In the genomic region with DNA sequence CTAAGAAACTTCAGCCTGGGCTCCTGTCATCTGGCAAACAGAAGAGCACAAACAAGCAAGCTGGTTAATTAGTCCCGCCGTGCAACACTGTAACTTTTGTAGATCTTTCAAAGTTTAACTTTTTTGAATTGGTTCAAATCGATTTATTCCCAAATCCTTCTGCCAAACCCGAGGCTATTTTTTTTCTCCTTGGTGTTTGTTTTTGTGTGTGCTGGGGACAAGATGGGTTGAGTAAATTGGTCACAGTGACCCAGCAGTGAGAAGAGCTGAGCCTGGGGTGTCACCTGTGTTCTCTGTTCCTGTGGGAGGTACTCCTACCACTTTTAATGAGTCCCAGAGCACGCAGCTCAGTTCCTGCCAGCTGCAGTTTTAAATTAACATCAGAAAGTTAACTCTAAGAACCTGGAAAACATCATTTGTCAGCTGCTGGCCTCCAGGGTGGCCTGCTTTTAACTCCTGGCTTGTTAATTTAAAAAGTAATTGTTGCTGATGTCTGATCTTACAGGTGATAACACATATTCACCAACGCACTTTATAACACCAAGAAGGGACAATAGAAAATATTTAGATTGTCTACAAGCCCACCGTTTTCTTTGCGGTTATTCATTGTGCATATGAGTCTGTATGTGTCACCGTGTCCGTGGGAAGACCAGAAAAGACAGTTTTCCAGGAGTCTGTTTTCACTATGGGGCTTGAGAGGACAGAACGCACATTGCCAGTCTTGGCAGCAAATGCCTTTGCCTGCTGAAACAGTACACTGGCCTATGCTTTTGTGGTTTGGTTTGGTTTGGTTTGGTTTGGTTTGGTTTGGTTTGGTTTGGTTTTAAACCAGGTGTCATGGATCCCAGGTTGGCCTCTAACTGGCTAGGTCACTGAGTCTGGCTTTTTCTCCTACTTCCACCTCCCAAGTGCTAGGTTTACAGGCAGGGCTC, we compare ENCODE assay signal across 31 mouse cellular contexts. TPM values are rescaled to one million over a fixed set of nuclear protein-coding genes. Genes with fewer than 3 reads are reported as not detected.
DNase-seq lines count a peak whose midpoint lies in the region; ATAC-seq and TF ChIP-seq lines count a peak whose summit lies in the region.
"Had no signal": no experiment of that assay in that cellular context is flagged by ENCODE, and none has a peak within 500 bp of the region (broad histone marks: within the 10 kb centered on the region; RNA-seq: fewer than 3 reads in every experiment).

No protein-coding gene starts in this region.

- no peak overlapping the region for H3K27ac ChIP-seq in kidney, embryonic 14.5 days (ENCODE audit: low read depth, low read length)
- peak overlapping the region; percentile 66 for H3K27ac ChIP-seq in ES-Bruce4 (ENCODE audit: insufficient read depth, low read length)
- no peak overlapping the region for H3K27ac ChIP-seq in embryonic facial prominence, embryonic 10.5 days (replicated peaks)
- H3K27ac ChIP-seq in hindbrain, embryonic 12.5 days, result no peak overlapping the region
- no peak overlapping the region for H3K27ac ChIP-seq in forebrain, embryonic 10.5 days
- H3K27ac ChIP-seq: embryonic facial prominence, embryonic 12.5 days; forebrain, embryonic 13.5 days; gastrocnemius, adult 2 months; heart, embryonic 15.5 days; hindbrain, embryonic 15.5 days; intestine, embryonic 15.5 days; layer of hippocampus, adult 2 months; limb, embryonic 15.5 days; macrophage; midbrain, embryonic 15.5 days; neural tube, embryonic 12.5 days had no signal

- no peaks in the 10 kb centered on the region for H3K36me3 ChIP-seq in kidney, embryonic 14.5 days (ENCODE audit: control insufficient read depth, insufficient read depth, low read length)
- H3K36me3 ChIP-seq in ES-Bruce4 (ENCODE audit: control insufficient read depth, insufficient read depth, low read length, poor library complexity, severe bottlenecking), result no peaks in the 10 kb centered on the region
- H3K36me3 ChIP-seq in embryonic facial prominence, embryonic 10.5 days (replicated peaks), result no peaks in the 10 kb centered on the region
- H3K36me3 ChIP-seq in hindbrain, embryonic 12.5 days, result no peaks in the 10 kb centered on the region
- H3K36me3 ChIP-seq in forebrain, embryonic 10.5 days (replicated peaks), result no peaks in the 10 kb centered on the region
- H3K36me3 ChIP-seq: embryonic facial prominence, embryonic 12.5 days; heart, embryonic 15.5 days; hindbrain, embryonic 15.5 days; intestine, embryonic 15.5 days; limb, embryonic 15.5 days; midbrain, embryonic 15.5 days; neural tube, embryonic 12.5 days had no signal

- no peak for ATAC-seq in kidney, embryonic 14.5 days (ENCODE audit: low FRiP score, low TSS enrichment)
- ATAC-seq in hindbrain, embryonic 12.5 days (ENCODE audit: low FRiP score), result no peak
- ATAC-seq: CD4-positive, CD25-positive, alpha-beta regulatory T cell, adult 4 months; forebrain, embryonic 13.5 days; intestine, embryonic 15.5 days; lung, postnatal 0 days; midbrain, embryonic 15.5 days had no signal

- no peak overlapping the region for H3K9ac ChIP-seq in kidney, embryonic 14.5 days (ENCODE audit: low read depth, low read length)
- no peak overlapping the region for H3K9ac ChIP-seq in ES-Bruce4 (ENCODE audit: low read depth, poor library complexity, severe bottlenecking)
- no peak overlapping the region for H3K9ac ChIP-seq in hindbrain, embryonic 12.5 days
- H3K9ac ChIP-seq: embryonic facial prominence, embryonic 12.5 days; forebrain, embryonic 13.5 days; heart, embryonic 15.5 days; hindbrain, embryonic 15.5 days; intestine, embryonic 15.5 days; limb, embryonic 15.5 days; midbrain, embryonic 15.5 days; neural tube, embryonic 12.5 days had no signal

- peak; percentile 40 for DNase-seq in kidney, adult 18-20 months
- DNase-seq in embryonic facial prominence, embryonic 10.5 days (ENCODE audit: low spot score), result peak; percentile 8
- DNase-seq in kidney, postnatal 36 days, result peak; percentile 44 to 55
- DNase-seq in thymus, postnatal 25 days, result no peak
- DNase-seq in forebrain, embryonic 10.5 days (ENCODE audit: extremely low spot score, low spot score), result no peak
- DNase-seq: adrenal gland, postnatal 25 days; cerebellum, adult 8-10 months; gastrocnemius, adult 2 months; heart, postnatal 4 days; right cerebral cortex, postnatal 14 days; spleen, adult 18-20 months had no signal

- no peaks in the 10 kb centered on the region for H3K9me3 ChIP-seq in kidney, embryonic 14.5 days (ENCODE audit: control insufficient read depth, low read length)
- no peaks in the 10 kb centered on the region for H3K9me3 ChIP-seq in ES-Bruce4 (replicated peaks; ENCODE audit: control insufficient read depth, insufficient read depth, low read length, poor library complexity, severe bottlenecking)
- H3K9me3 ChIP-seq in embryonic facial prominence, embryonic 10.5 days, result no peaks in the 10 kb centered on the region
- no peaks in the 10 kb centered on the region for H3K9me3 ChIP-seq in hindbrain, embryonic 12.5 days (replicated peaks)
- H3K9me3 ChIP-seq in forebrain, embryonic 10.5 days, result no peaks in the 10 kb centered on the region; the same call in 1 of the 2 replicates
- H3K9me3 ChIP-seq: embryonic facial prominence, embryonic 12.5 days; forebrain, embryonic 13.5 days; heart, embryonic 15.5 days; hindbrain, embryonic 15.5 days; intestine, embryonic 15.5 days; limb, embryonic 15.5 days; midbrain, embryonic 15.5 days; neural tube, embryonic 12.5 days had no signal

- WGBS in kidney, embryonic 14.5 days, result 48% methylated on average over 11 of the region's 11 CpGs
- 52% methylated on average over 11 of the region's 11 CpGs for WGBS in embryonic facial prominence, embryonic 10.5 days
- 52% methylated on average over 11 of the region's 11 CpGs for WGBS in hindbrain, embryonic 12.5 days
- 62% methylated on average over 11 of the region's 11 CpGs for WGBS in forebrain, embryonic 10.5 days

- no peak overlapping the region for H3K4me3 ChIP-seq in kidney, embryonic 14.5 days (ENCODE audit: low read length)
- H3K4me3 ChIP-seq in ES-Bruce4 (ENCODE audit: low read depth, low read length), result no peak overlapping the region
- H3K4me3 ChIP-seq in embryonic facial prominence, embryonic 10.5 days, result no peak overlapping the region
- H3K4me3 ChIP-seq in hindbrain, embryonic 12.5 days, result no peak overlapping the region
- H3K4me3 ChIP-seq in forebrain, embryonic 10.5 days, result no peak overlapping the region
- H3K4me3 ChIP-seq: embryonic facial prominence, embryonic 12.5 days; erythroblast, embryonic 14.5 days; forebrain, embryonic 13.5 days; gastrocnemius, adult 2 months; heart, embryonic 15.5 days; hindbrain, embryonic 15.5 days; intestine, embryonic 15.5 days; layer of hippocampus, adult 2 months; limb, embryonic 15.5 days; midbrain, embryonic 15.5 days; neural tube, embryonic 12.5 days had no signal

- no peak overlapping the region for H3K4me2 ChIP-seq in kidney, embryonic 14.5 days (replicated peaks; ENCODE audit: low read depth, low read length)
- no peak overlapping the region for H3K4me2 ChIP-seq in hindbrain, embryonic 12.5 days (replicated peaks)
- H3K4me2 ChIP-seq: embryonic facial prominence, embryonic 12.5 days; forebrain, embryonic 13.5 days; heart, embryonic 15.5 days; hindbrain, embryonic 15.5 days; intestine, embryonic 15.5 days; limb, embryonic 15.5 days; midbrain, embryonic 15.5 days; neural tube, embryonic 12.5 days had no signal

- no peak for TF ChIP-seq POLR2A in ES-Bruce4 (IDR thresholded peaks at IDR 0.05; ENCODE audit: insufficient read depth, low read length)

- no peak for TF ChIP-seq CTCF in ES-Bruce4 (IDR thresholded peaks at IDR 0.05; ENCODE audit: low read depth, low read length)

- no peaks in the 10 kb centered on the region for H3K27me3 ChIP-seq in kidney, embryonic 14.5 days (ENCODE audit: control insufficient read depth, insufficient read depth, low read length)
- no peaks in the 10 kb centered on the region for H3K27me3 ChIP-seq in ES-Bruce4 (ENCODE audit: control insufficient read depth, insufficient read depth, low read length, poor library complexity, severe bottlenecking)
- no peaks in the 10 kb centered on the region for H3K27me3 ChIP-seq in embryonic facial prominence, embryonic 10.5 days (replicated peaks; ENCODE audit: low read depth, poor library complexity, severe bottlenecking)
- H3K27me3 ChIP-seq in hindbrain, embryonic 12.5 days, result no peaks in the 10 kb centered on the region
- no peaks in the 10 kb centered on the region for H3K27me3 ChIP-seq in forebrain, embryonic 10.5 days (ENCODE audit: poor library complexity, severe bottlenecking)
- H3K27me3 ChIP-seq: embryonic facial prominence, embryonic 12.5 days; forebrain, embryonic 13.5 days; heart, embryonic 15.5 days; hindbrain, embryonic 15.5 days; intestine, embryonic 15.5 days; limb, embryonic 15.5 days; midbrain, embryonic 15.5 days; neural tube, embryonic 12.5 days had no signal

- H3K4me1 ChIP-seq in kidney, embryonic 14.5 days (ENCODE audit: control insufficient read depth, insufficient read depth, low read length), result no peaks in the 10 kb centered on the region
- H3K4me1 ChIP-seq in ES-Bruce4 (ENCODE audit: control insufficient read depth, insufficient read depth, low read length), result no peaks in the 10 kb centered on the region
- no peaks in the 10 kb centered on the region for H3K4me1 ChIP-seq in embryonic facial prominence, embryonic 10.5 days
- H3K4me1 ChIP-seq in hindbrain, embryonic 12.5 days, result no peaks in the 10 kb centered on the region
- H3K4me1 ChIP-seq in forebrain, embryonic 10.5 days, result no peaks in the 10 kb centered on the region
- H3K4me1 ChIP-seq: embryonic facial prominence, embryonic 12.5 days; forebrain, embryonic 13.5 days; heart, embryonic 15.5 days; hindbrain, embryonic 15.5 days; intestine, embryonic 15.5 days; limb, embryonic 15.5 days; midbrain, embryonic 15.5 days; neural tube, embryonic 12.5 days had no signal

- TF ChIP-seq EP300 in ES-Bruce4 (IDR thresholded peaks at IDR 0.05; ENCODE audit: insufficient read depth, low read depth, low read length), result peak; percentile 76

RNA-seq across cellular contexts. Expression of a gene that starts 7.9 kb away (rescaled TPM):
- not detected in 2 replicates for polyA plus RNA-seq in kidney, embryonic 14.5 days (2014; fragmentation: Nextera tagmentation; extraction: Ambion mirVana)
- 40.1 and 42.4 TPM in 2 replicates for polyA plus RNA-seq in ES-Bruce4 (2011; ENCODE audit: insufficient read depth, insufficient read length, low read depth, missing spikeins)
- polyA plus RNA-seq in embryonic facial prominence, embryonic 10.5 days (2016; fragmentation: Nextera tagmentation; extraction: Ambion mirVana), result not detected in 2 replicates
- not detected in 2 replicates for polyA plus RNA-seq in hindbrain, embryonic 12.5 days (2016; fragmentation: Nextera tagmentation; extraction: Ambion mirVana)
- not detected in 2 replicates for polyA plus RNA-seq in forebrain, embryonic 10.5 days (2016; fragmentation: Nextera tagmentation; extraction: Ambion mirVana)
- polyA plus RNA-seq: brain, embryonic 14.5 days; CD4-positive, CD25-positive, alpha-beta regulatory T cell, adult 4 months; embryonic facial prominence, embryonic 12.5 days; erythroblast, embryonic 14.5 days; forebrain, embryonic 13.5 days; frontal cortex, adult 2 months; heart, embryonic 15.5 days; intestine, embryonic 15.5 days; limb, embryonic 15.5 days; liver, embryonic 16.5 days; lung, postnatal 0 days; macrophage; midbrain, embryonic 15.5 days; neural tube, embryonic 12.5 days had no signal

RNA-seq across cellular contexts. Expression of a gene that starts 22.5 kb away (rescaled TPM):
- not detected in 2 replicates for polyA plus RNA-seq in kidney, embryonic 14.5 days (2014; fragmentation: Nextera tagmentation; extraction: Ambion mirVana)
- polyA plus RNA-seq in ES-Bruce4 (2011; ENCODE audit: insufficient read depth, insufficient read length, low read depth, missing spikeins), result 0.33 and 0.40 TPM in 2 replicates
- not detected in 2 replicates for polyA plus RNA-seq in embryonic facial prominence, embryonic 10.5 days (2016; fragmentation: Nextera tagmentation; extraction: Ambion mirVana)
- polyA plus RNA-seq in hindbrain, embryonic 12.5 days (2016; fragmentation: Nextera tagmentation; extraction: Ambion mirVana), result not detected in 2 replicates
- not detected in 2 replicates for polyA plus RNA-seq in forebrain, embryonic 10.5 days (2016; fragmentation: Nextera tagmentation; extraction: Ambion mirVana)
- polyA plus RNA-seq: brain, embryonic 14.5 days; CD4-positive, CD25-positive, alpha-beta regulatory T cell, adult 4 months; embryonic facial prominence, embryonic 12.5 days; erythroblast, embryonic 14.5 days; forebrain, embryonic 13.5 days; frontal cortex, adult 2 months; gonadal fat pad, adult 2 months; heart, embryonic 15.5 days; hindbrain, embryonic 15.5 days; intestine, embryonic 15.5 days; limb, embryonic 15.5 days; liver, embryonic 16.5 days; lung, postnatal 0 days; macrophage; midbrain, embryonic 15.5 days; neural tube, embryonic 12.5 days had no signal

RNA-seq across cellular contexts. Expression of a gene that starts 41.8 kb away (rescaled TPM):
- polyA plus RNA-seq in kidney, embryonic 14.5 days (2014; fragmentation: Nextera tagmentation; extraction: Ambion mirVana), result 4.4 and 4.8 TPM in 2 replicates
- 12.7 and 12.8 TPM in 2 replicates for polyA plus RNA-seq in ES-Bruce4 (2011; ENCODE audit: insufficient read depth, insufficient read length, low read depth, missing spikeins)
- 6.0 and 6.6 TPM in 2 replicates for polyA plus RNA-seq in embryonic facial prominence, embryonic 10.5 days (2016; fragmentation: Nextera tagmentation; extraction: Ambion mirVana)
- polyA plus RNA-seq in hindbrain, embryonic 12.5 days (2016; fragmentation: Nextera tagmentation; extraction: Ambion mirVana), result 15.5 and 19.7 TPM in 2 replicates
- polyA plus RNA-seq in forebrain, embryonic 10.5 days (2016; fragmentation: Nextera tagmentation; extraction: Ambion mirVana), result 6.3 and 6.6 TPM in 2 replicates

RNA-seq across cellular contexts. Expression of a gene that starts 47.7 kb away (rescaled TPM):
- polyA plus RNA-seq in kidney, embryonic 14.5 days (2014; fragmentation: Nextera tagmentation; extraction: Ambion mirVana), result not detected in 2 replicates
- not detected in 2 replicates for polyA plus RNA-seq in ES-Bruce4 (2011; ENCODE audit: insufficient read depth, insufficient read length, low read depth, missing spikeins)
- not detected in 2 replicates for polyA plus RNA-seq in embryonic facial prominence, embryonic 10.5 days (2016; fragmentation: Nextera tagmentation; extraction: Ambion mirVana)
- not detected in 2 replicates for polyA plus RNA-seq in hindbrain, embryonic 12.5 days (2016; fragmentation: Nextera tagmentation; extraction: Ambion mirVana)
- polyA plus RNA-seq in forebrain, embryonic 10.5 days (2016; fragmentation: Nextera tagmentation; extraction: Ambion mirVana), result not detected in 2 replicates
- polyA plus RNA-seq: brain, embryonic 14.5 days; CD4-positive, CD25-positive, alpha-beta regulatory T cell, adult 4 months; embryonic facial prominence, embryonic 12.5 days; erythroblast, embryonic 14.5 days; forebrain, embryonic 13.5 days; frontal cortex, adult 2 months; gonadal fat pad, adult 2 months; heart, embryonic 15.5 days; hindbrain, embryonic 15.5 days; intestine, embryonic 15.5 days; limb, embryonic 15.5 days; liver, embryonic 16.5 days; lung, postnatal 0 days; macrophage; midbrain, embryonic 15.5 days; neural tube, embryonic 12.5 days had no signal

Comparison
In these comparisons a context has a peak if more than half of its experiments do, and no peak if none do; other contexts are left out.
1. DNase-seq: peak in kidney, adult 18-20 months (single experiment), embryonic facial prominence, embryonic 10.5 days (single experiment) and kidney, postnatal 36 days (2 of 2); none in thymus, postnatal 25 days (single experiment) and forebrain, embryonic 10.5 days (single experiment).
2. RNA of a gene that starts 7.9 kb away (polyA plus RNA-seq): 40.1 to 42.4 TPM in ES-Bruce4; not detected in hindbrain, embryonic 12.5 days, not detected in embryonic facial prominence, embryonic 10.5 days, not detected in kidney, embryonic 14.5 days and not detected in forebrain, embryonic 10.5 days; every median in the first group is over 10 times any median in the second.